Mouse (Mus musculus): ENCODE data around the gene Samd15. TPM values are rescaled to one million over a fixed set of nuclear protein-coding genes. Genes with fewer than 3 reads are reported as not detected.
"Not testable (repeated sequence)": the region's sequence is repeated elsewhere in the genome, so short reads cannot be mapped to it uniquely, and the experiment has no call there.

Gene Samd15
- 1 to 10 TPM in 1 of 2 experiments, not detected in 1; 5.3 TPM for polyA plus RNA-seq (2017; shearing (Covaris generic))

DNA sequence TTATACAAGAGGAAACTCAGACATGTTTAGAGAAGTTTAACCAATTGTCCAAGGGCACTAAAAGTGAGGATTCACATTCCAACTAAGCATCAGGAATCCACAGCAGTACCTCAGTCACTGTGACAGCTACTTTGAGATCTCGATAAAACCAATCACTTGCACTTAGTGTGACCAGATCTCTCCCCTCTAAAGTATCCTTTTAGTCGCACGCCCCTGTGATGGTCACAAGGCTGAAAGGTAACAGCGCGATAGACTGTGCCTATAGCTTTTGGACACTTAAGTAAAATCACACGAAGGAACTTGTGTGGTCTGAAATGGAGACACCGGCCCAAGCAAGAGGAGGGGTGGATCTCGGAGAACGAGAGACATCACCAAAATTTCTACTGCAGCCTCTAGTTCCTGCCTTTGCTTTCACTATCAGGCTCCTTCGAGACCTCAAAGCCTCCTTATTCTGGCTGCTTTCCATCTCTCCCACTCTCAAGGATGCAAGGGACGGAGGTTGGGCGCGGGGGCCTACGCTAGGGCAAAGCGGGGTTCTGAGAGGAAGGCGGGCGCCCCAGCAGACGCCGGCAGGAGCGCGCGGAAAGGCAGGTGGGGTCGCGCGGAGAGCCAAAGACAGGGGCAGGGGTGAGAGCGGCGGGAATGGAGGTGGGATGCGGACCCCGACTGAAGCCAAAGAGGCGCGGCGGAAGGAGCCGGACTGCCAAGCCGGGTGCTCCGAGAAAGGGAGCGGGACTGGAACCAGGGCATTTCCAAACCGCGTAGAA lies at the start of gene Samd15:
Gene Samd15, plus strand, starts transcription at position 518 of the 767 bp plus-strand sequence.
- peak; percentile 48 for ATAC-seq

DNA sequence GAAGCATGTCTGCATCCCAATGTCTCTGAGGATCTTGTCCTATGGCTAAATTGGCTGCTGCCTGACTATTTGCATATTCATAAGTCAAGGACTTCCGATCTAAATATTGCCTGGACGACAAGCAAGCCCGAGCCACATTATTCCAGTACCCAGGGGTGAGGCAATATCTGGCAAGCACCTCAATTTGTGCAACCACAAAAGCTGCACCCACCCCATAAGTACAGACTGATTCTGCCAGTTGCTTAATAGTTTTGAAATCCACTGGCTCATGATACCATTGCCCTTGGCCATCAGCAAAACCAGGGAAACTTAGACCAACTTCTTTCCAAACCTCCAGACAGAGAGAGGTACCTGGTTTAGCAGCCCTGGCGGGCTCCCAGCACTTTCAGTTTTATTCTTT lies 45.1 kb upstream of the Samd15 start:
- not testable (repeated sequence) for ATAC-seq

DNA sequence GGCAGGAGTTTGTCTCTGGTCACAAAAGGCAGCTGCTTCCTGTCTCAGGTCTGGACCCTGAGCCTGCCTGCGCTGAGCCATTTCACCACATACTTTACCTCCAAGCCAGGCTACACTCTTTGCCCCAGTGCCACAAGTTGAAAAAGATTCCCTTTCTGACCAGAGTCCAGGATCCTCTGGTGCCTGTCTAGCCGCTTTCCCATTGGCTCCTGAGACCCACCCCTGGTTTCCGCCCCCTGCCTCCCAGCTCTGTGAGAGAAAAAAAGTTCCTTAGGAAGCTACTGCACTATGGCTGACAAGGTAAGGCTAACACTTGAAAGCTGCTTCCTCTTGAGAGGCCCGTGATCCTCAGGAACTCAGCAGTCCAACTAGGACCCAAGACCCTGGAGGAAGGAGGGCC lies 42.2 kb upstream of the Samd15 start:
- no peak for ATAC-seq

DNA sequence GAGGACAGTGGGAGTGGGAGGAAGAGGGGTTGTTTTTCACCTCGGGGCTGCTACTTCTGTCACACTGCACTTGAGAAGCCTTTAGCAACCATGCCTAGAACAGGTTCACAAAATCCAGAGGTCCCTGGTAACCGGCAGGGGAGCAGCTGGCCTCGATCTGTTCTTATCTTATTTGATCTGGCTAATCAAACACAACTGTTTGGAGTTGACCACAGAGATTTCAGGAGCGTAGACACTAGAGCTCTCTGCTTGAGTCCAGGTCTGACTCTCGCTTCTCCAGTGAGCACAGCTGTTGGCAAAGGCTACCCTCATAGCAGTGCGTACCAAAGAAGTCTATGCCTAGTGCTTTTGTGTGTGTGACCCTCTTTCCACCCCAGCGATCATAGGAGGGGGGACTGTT lies 41.4 kb upstream of the Samd15 start:
- ATAC-seq: no peak

DNA sequence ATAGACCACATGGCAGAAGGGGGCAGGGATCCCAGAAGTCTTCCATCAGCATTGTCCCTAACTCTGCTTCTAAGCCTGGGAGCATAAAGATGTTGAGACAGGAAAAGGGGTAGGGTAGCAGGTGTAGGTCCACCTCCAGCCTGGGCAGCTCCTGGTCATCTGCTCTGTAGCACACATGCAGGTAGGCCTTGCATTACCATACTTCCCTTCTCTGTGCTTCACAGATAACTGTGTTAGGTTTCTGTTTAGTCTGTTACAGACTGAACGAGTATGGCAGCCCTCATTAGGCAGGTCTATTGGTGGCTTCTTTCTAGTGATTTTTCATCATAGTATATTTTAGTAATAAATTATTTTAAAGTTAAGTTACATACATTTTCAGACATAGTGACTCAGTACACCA lies 39.2 kb upstream of the Samd15 start:
- no peak for ATAC-seq

DNA sequence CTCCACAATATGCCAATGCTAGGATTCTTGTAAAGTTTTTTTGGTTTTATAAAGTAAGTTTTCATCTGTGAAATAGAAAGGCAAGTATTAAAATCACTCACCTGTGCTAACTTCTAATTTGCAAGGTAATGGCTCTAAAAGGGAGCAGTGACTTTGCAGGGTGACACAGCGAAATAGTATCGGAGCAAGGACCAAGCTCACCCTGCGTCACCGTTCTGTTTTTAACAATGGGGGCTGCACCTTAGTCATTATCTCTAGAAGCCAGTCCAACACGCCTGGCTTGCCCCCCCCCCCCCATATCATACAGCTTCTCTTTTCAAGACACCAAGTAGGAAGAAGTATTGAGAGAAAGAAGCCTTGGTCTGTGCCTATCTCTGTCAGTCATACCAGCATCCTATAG lies 38.7 kb upstream of the Samd15 start:
- ATAC-seq: no peak

DNA sequence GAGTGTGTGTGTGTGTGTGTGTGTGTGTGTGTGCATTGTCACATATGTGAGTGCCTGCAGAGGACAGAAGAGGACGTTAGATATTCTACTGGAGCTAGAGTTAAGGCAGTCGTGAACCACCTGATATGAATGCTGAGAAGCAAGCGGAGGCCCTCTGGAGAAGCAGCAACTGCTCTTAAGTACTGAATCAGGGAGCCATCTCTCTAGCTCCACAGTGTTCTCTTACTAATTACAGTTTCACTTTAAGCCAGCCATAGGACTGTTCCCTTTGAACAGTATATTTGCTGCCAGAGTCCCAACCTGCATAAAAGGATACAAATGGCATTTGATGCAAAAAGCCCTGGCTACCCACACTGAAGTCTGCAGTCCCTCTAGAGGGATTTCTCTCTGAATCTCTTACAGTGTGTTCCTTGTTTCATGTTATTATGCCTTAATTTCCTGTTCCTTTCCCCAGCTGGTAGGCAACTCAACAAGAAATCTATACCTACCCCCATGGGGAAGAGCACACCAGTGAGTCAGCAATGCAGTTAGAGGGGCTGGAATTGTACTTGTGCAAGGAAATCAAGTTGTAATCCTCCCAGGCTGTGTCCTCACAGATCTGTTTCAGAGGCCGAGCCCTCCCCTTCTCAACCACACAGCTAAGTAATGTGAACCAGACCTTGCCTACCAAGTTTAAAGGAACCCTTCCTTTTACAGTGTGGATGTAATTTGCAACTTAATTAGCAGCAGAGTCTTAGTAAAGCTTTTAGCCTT lies 24.2 kb upstream of the Samd15 start:
- no peak for ATAC-seq

DNA sequence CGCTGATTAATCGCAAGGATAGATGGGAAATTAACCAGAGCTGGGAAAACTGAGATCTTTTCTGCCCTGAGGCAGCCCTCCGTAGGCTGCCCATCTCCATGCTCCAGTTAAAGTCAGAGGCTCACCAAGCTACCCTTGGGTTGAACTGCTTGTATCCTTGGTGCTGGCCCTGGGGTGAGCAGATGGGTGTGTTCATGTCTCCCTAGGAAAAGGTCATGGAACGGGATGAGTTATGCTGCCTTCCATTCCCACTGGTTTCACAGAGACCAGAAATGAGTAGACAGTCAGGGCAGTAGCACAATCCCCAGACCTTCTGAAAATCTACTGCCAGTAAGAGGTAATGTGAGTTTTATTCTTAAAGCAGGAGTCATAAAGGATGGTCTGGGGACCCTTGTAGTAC lies 21.9 kb upstream of the Samd15 start:
- no peak for ATAC-seq

DNA sequence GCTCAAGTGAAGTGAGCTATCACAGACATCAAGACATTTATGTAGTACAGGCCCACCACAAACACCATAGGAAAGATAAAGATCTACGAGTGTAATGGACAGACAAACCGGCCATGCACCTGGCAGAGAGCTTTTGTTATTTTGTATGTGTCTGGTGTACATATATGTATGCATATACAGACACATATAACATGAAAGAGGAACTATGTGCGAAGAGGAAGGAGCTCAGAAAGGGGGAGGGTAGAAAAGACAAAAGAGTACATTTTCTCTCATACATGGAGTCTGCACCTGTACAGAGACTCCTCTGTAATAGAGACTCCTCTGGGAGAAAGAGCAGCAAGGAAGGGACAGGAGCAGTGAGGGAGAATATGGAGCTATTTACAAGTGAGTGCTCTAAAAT lies 6.5 kb upstream of the Samd15 start:
- no peak for ATAC-seq

DNA sequence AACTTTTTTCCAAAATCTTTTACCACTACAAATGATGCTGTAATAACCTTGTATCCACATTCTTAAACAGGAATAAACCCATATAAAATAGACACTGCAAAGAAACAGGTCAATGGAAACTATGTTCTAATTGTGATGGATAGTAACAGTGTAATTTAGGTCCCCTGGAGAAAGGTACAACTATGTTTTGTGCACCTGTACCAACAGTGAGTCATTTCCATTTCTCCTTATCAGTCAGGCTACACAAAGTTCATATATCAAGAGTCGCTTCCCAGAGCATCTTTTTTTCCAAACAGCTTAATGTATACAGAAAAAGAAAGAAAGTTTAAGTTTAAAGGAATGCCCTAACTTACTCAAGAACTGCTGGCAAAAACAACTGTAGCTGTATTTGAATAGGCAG lies 4.5 kb upstream of the Samd15 start:
- ATAC-seq: no peak

DNA sequence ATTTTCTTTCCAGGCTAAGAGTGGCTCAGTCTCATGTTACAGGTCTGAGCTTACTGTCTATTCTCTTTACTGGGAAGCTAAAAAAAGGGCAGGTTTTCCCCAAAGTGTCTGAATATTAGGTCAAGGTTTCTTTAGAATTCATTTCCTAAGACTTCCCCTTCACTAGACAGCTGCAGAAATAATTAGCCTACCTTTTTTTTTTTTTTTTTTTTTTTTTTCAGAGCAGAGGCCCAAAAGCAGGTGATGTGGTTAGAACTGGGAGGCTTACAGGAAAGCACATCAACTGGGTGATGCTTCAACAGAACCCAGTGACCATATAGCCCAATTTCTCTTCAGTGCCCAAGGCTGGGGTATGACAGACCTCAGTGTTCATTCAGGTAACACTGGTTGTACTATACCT lies 3.2 kb upstream of the Samd15 start:
- no peak for ATAC-seq

DNA sequence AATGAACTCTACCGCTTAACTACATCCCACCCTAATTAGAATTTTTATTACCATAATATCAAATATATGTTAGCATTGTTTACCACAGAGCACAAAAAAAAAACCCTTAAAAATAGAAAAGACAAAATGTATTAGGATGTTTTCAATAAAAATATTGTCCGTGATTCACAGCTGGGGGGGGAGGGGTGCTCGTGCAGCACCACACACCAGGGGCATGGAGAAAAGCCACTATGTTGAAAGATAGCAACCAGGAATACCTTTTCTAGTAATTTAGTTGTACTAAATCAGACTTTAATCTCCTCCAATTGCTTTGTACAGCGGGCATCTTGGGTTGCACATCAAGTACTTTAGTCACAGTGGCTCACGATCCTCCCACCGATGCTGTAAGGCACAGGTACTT lies 731 bp upstream of the Samd15 start:
- no peak for ATAC-seq

DNA sequence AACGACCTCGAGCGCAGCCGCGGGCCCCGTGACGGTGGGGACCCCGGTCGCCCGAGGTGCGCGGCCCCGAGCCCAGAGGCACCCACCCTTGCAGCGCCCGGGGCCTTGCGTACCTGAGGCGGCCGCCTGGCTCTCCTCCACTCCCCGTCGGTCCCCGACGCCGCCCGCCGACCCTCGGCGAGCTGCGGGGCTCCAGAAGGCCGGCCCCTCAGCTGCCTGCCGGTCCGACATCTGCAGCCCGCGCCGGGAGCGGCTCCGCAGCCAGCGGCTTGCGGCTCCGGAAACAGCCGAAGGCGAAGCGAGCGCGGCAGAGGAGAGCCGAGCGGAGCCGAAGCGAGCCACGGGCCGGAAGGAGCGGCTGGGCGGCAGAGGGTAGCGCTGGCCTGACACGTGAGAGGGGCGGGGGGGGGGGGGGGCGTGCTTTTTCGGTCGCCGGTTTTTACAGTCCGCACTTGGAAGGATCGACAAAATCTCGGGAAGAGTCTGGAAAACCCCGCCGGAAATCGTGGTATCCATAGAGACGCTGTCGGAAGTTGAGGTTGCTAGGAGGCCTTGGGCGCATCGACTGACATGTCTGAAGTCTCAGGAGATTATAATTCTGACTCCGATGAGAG lies 557 bp downstream of the Samd15 start, which contains the start of gene Tmed8:
Gene Tmed8, minus strand, starts transcription at position 482 of the 614 bp plus-strand sequence.
- ATAC-seq: peak; percentile 89

DNA sequence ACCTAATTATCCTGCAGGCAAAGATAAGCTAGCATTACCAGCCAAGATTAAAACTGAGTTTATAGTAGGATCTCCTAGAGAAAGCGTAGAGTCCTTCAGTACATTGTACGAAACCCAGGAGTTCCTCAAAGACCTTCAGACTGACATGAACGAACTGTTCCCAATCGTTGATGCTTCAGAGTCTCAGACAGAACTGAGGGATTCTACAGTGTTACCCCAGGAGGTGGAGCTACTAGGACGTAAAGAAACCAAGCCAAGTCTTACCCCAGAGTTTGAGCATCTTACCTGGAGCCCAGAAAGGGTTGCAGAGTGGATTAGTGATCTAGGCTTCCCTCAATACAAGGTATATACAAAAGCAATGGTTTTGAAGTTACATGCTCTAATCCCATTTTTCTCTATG lies 2.2 kb downstream of the Samd15 start:
- ATAC-seq: no peak

DNA sequence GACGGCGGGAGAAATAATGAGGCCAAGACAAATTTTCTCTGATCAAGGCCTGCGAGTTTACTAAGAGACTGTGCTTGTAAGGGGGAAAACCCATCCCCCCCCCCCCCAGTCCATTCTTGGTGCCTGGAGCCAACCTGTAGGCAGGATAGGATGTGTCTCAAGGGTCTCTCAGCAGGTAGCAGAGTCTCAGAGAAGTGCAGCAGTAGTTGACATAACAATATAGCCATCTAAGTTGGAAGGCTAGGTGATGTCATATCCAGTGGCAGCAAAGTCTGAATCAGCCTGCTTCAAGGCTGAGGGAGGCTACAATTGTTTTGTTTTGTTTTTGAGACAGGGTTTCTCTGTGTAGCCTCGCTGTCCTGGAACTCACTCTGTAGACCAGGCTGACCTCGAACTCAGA lies 6.3 kb downstream of the Samd15 start:
- not testable (repeated sequence) for ATAC-seq

DNA sequence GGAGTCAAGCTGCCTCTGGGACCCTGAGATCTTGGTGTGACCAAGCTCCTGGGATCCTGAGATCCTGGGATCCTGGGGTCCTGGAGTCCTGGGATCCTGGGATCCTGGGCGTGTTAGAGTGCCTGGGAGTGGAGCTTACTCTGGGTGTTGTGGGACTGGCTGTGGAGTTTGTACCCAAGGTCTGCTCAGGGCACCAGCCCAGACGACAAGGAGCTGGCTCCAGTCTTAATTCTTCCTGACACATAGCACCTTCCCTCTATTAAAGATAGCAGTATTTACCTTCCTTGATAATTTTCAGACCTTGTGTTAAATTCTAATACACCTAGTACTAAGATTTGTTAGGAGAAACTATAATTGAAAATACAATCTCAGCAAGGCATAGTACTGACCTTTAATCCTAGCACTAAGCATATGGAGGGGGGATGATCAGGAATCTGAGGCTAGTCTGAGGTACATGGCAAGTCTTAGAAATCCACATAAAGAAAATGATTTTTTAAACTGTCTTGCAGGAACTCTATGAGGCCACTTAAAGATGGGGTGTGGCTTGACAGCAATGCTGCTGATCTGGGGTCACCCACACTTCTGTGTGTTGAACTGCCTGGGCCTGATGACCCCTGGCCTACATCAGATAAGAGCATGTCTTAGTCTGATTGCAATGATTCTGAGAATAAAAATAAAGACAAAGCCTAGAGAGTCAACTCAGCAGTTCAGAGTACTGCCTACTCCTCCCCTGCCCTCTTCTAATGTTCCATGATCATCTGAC lies 13.5 kb downstream of the Samd15 start:
- ATAC-seq: no peak

DNA sequence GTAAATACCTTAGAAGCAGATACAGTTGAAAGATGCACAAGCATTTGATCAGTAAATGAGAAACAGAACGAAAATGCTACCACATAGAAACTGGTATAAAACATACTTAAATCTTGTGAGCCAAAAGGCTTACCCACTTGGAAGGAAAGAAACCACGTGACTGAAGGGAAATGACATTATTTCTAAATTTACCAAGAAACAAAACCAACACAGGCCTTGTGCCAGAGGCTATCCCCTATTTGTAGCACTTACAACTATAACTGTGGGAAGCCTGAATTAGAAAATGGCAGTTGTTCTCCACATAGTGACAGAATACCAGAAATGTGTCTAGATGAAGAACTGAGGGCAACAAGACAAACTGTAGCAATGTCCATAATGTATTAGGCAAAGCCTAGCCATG lies 16.5 kb downstream of the Samd15 start:
- ATAC-seq: no peak

DNA sequence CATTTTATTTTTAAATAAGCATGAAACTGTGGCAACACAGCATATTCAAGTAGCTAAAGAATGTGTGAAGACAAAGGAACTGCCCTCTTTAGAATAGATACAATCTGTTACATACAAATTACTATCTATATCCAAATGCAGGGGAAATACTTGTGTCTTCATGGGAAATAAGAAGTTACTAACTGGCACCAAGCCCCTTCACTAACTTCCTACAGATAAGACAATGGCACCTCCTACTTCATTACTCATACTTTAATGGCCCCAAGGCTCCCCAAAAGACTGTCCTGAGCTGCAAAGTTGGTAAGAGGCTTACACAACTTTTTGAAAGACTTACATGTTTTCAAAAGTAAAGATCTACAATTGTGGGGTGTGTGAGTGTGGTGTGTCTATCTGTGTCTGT lies 18.1 kb downstream of the Samd15 start:
- no peak for ATAC-seq

DNA sequence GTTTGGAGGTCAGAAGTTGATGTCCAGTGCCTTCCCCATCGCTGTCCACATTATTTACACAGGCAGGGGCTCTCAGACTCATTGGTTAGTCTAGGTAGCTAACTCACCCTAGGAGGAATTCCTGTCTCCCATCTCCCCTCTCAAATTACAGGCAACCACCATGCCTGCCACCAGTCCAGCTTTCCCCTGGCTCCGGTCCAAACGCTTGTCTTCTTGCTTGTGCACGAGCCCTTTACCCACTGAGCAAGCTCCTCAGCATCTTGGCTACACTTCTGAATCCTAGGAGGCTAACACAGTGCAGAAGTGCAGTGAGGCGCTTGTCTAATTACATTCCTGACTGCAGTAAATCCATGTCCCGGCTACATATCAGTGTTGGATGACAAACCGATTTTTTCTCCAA lies 19.8 kb downstream of the Samd15 start:
- ATAC-seq: no peak

DNA sequence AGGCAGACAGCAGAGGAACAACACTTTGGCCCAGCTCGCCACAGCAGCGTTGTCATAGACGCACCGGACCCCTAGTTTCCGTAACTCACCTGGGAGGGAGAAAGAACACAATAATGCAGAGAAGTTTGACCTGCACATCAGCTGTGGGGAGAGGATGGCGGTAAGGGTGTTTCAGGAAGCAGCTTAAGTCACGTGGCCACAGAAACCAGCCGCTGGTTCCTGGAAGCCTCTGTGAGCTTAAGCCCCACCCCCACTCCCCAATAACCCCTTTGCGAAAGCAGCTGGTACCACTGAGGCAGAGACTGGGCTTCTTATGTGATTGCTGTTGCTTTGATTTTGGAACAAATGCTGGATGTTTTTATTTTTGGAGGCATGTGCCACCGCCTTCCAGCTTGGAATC lies 25.4 kb downstream of the Samd15 start:
- no peak for ATAC-seq

DNA sequence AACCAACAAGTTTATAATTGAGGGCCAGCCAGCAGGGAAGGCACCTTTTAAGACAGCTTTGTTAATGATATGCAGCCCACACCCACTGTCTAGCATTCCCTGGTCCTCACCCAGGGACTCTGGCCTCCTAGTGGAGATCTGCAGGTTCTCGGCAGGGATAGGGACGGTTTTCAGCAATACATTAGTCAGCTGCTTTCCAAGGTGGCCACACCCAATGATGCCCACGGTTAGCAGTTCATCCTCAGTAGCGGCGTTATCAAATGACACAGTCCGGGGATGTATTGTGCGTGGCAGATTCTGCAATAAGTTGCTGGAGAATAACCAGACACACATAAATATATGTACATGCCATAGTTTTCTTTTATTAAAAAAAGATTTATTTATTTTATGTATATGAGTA lies 27.3 kb downstream of the Samd15 start:
- ATAC-seq: no peak

DNA sequence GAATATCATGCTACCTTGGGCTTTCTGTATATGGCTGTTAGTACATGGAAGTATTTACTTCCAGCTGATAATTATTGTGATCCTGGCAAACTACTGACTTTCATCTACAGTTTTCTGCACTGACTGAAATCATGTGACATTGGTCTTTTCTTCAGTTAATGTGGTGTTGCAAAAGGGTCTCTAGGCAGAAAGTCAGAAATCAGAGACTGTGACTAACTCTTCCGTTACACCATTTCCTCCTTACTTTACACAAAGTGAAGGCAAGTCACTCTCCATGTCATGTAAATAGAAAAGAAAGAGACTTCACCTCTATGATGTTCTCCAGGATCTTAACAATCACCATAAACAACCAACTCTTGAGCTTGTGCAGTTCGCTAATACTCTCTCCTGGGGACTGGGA lies 30.1 kb downstream of the Samd15 start:
- ATAC-seq: no peak

DNA sequence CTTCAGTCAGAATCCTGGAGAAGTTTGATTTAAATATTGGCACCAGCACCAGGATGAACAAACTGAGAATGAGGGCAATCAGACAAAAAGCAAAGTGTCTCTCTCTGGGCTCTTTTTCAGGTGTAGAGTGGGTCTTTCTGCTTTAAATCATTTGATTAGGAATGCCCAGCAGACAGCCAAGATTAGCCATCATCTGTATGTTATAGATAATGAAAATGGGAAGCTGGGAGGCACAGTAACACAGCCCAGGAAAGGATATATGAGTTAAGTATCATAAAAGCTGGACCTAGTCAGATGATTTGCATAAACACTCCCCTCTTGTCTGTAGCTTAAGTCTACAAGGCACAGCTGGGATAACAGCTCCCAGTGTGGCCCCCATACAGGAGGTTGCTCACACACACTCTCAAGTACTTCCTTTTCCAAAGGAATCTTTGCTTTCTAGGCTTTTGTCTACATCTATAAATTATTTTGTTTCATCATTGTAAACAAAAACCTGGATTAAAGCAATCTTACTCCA lies 30.9 kb downstream of the Samd15 start:
- no peak for ATAC-seq
